In genomic region chr13:30027841-30028240, GRCm38 (mm10) we compare ENCODE assay signal across 14 mouse cellular contexts.
"Had no signal": no experiment of that assay in that cellular context is flagged by ENCODE, and none has a peak within 500 bp of the region (broad histone marks: within the 10 kb centered on the region; RNA-seq: fewer than 3 reads in every experiment).

No protein-coding gene starts in this region.

- H3K4me2 ChIP-seq: lung, embryonic 14.5 days; midbrain, embryonic 11.5 days; midbrain, embryonic 13.5 days; midbrain, embryonic 15.5 days; neural tube, embryonic 12.5 days; stomach, embryonic 15.5 days had no signal

- H3K9me3 ChIP-seq: midbrain, embryonic 13.5 days; midbrain, embryonic 15.5 days; neural tube, embryonic 12.5 days; stomach, embryonic 15.5 days had no signal

- H3K4me3 ChIP-seq: megakaryocyte, embryonic 14.5 days; midbrain, embryonic 13.5 days; midbrain, embryonic 15.5 days; neural tube, embryonic 12.5 days; stomach, embryonic 15.5 days had no signal

- DNase-seq: lung, adult 18-20 months; lung, embryonic 14.5 days; lung, postnatal 10 days; right cerebral cortex, postnatal 14 days; thymus, adult 2 months; thymus, postnatal 36 days had no signal

- H3K27me3 ChIP-seq: midbrain, embryonic 13.5 days; midbrain, embryonic 15.5 days; neural tube, embryonic 12.5 days; stomach, embryonic 15.5 days had no signal

- H3K4me1 ChIP-seq: megakaryocyte, embryonic 14.5 days; midbrain, embryonic 13.5 days; midbrain, embryonic 15.5 days; neural tube, embryonic 12.5 days; stomach, embryonic 15.5 days had no signal

- H3K27ac ChIP-seq: macrophage; midbrain, embryonic 13.5 days; midbrain, embryonic 15.5 days; neural tube, embryonic 12.5 days; stomach, embryonic 15.5 days; stomach, postnatal 0 days had no signal

- H3K36me3 ChIP-seq: midbrain, embryonic 13.5 days; midbrain, embryonic 15.5 days; neural tube, embryonic 12.5 days; stomach, embryonic 15.5 days had no signal

- ATAC-seq: midbrain, embryonic 13.5 days; midbrain, embryonic 15.5 days had no signal

- H3K9ac ChIP-seq: lung, embryonic 14.5 days; midbrain, embryonic 13.5 days; midbrain, embryonic 15.5 days; neural tube, embryonic 12.5 days; stomach, embryonic 15.5 days had no signal
